Mouse (Mus musculus) heart, adult 2 months (tissue): Measurements from ENCODE around the gene Ccdc88b. TPM values are rescaled to one million over a fixed set of nuclear protein-coding genes. Genes with fewer than 3 reads are reported as not detected.

Experiments used
- DNase-seq, 2 experiments: peaks; one replicate each; pipeline ENCODE4 v3.0.0; 2021
- H3K27ac ChIP-seq: fragments of 200-600 bp; 2 replicates; pipeline ENCODE4 v1.8.1; 2022
- H3K27me3 ChIP-seq: fragments of 200-500 bp; 2 replicates; pipeline ENCODE4 v1.6.1; 2012; ENCODE audit warnings: mild to moderate bottlenecking, low read length, inconsistent platforms, mixed read lengths; ENCODE audit not compliant: control insufficient read depth, insufficient read depth
- H3K36me3 ChIP-seq: fragments of 200-500 bp; 2 replicates; pipeline ENCODE4 v1.6.1; 2012; ENCODE audit warnings: low read length, inconsistent platforms; ENCODE audit not compliant: control insufficient read depth, insufficient read depth
- H3K4me1 ChIP-seq: fragments of 200-500 bp; 2 replicates; pipeline ENCODE4 v1.6.1; 2011; ENCODE audit warnings: low read length; ENCODE audit not compliant: control insufficient read depth, insufficient read depth
- H3K4me3 ChIP-seq: fragments of 200-600 bp; 2 replicates; pipeline ENCODE4 v1.8.1; 2022
- H3K79me2 ChIP-seq: fragments of 200-500 bp; replicated peaks from 2 replicates; pipeline ENCODE4 v1.6.1; 2012; ENCODE audit warnings: mild to moderate bottlenecking, inconsistent platforms, low read length, moderate library complexity, mixed read lengths; ENCODE audit not compliant: control insufficient read depth, insufficient read depth
- H3K9ac ChIP-seq: fragments of 200-500 bp; 2 replicates; pipeline ENCODE4 v1.6.1; 2012; ENCODE audit warnings: low read depth, mild to moderate bottlenecking, control low read depth, inconsistent platforms, low read length, mixed read lengths
- CTCF ChIP-seq: fragments of 200-600 bp; IDR thresholded peaks from 2 replicates; pipeline ENCODE4 v1.8.1; 2022; ENCODE audit warnings: antibody characterized with exemption, mild to moderate bottlenecking, moderate library complexity
- EP300 ChIP-seq: fragments of 200-500 bp; IDR thresholded peaks from 2 replicates; pipeline ENCODE4 v1.6.1; 2011; ENCODE audit warnings: low read depth, low read length, control low read depth; ENCODE audit not compliant: insufficient read depth
- POLR2A ChIP-seq: fragments of 200-500 bp; IDR thresholded peaks from 2 replicates; pipeline ENCODE4 v1.6.1; 2011; ENCODE audit warnings: mild to moderate bottlenecking, low read depth, low read length, control low read depth; ENCODE audit not compliant: insufficient read depth
- WGBS: fragments of 180-500 bp; shearing (Covaris S2); methylation state at CpG from one replicate; pipeline ENCODE4 v1.1.7; 2018; 5-methylcytosine and 5-hydroxymethylcytosine counted together
- intact Hi-C: fragments of 180-260 bp; cut with DNase I; formaldehyde crosslinking; loops from one replicate; pipeline ENCODE4 v1.15.1; 2025
- polyA plus RNA-seq: library from polyadenylated mRNA; depleted of rRNA; stranded (reverse); fragments of >200 nt; gene quantifications from 2 replicates; pipeline ENCODE4 v1.2.3, GENCODE M21; 2012
- total RNA-seq, 2 experiments: library from RNA; stranded (reverse); gene quantifications; 2 replicates each; pipeline ENCODE4 v1.2.3; 2021

Ccdc88b gene
- total and polyA plus RNA-seq, 3 experiments = 0.86 to 1.8 (median 1.0) TPM

GRCm38 (mm10) chr19:6849506-6850068, 8.4 kb downstream of the Ccdc88b start:
- H3K27ac ChIP-seq = no peak overlapping the region
- no peaks in the 10 kb centered on the region for H3K36me3 ChIP-seq
- no peak overlapping the region for H3K9ac ChIP-seq
- no peak overlapping the region for H3K4me3 ChIP-seq
- H3K4me1 ChIP-seq = no peaks in the 10 kb centered on the region; the same call in 1 of the 2 replicates
- H3K79me2 ChIP-seq = no peaks in the 10 kb centered on the region
- no peak for TF ChIP-seq EP300
- no peak for TF ChIP-seq POLR2A
- TF ChIP-seq CTCF = no peak
- DNase-seq = no peak
- peaks cover 10% of the 10 kb centered on the region for H3K27me3 ChIP-seq
- 76% methylated on average over 23 of the region's 23 CpGs for WGBS
- intact Hi-C loops = no loop called here

GRCm38 (mm10) chr19:6847841-6848517, 10.0 kb downstream of the Ccdc88b start:
- no peak overlapping the region for H3K4me3 ChIP-seq
- no peaks in the 10 kb centered on the region for H3K79me2 ChIP-seq
- H3K27me3 ChIP-seq = peaks cover 10% of the 10 kb centered on the region
- H3K9ac ChIP-seq = peak overlapping the region; percentile 27; the same call in 1 of the 2 replicates
- H3K36me3 ChIP-seq = no peaks in the 10 kb centered on the region
- H3K4me1 ChIP-seq = no peaks in the 10 kb centered on the region; the same call in 1 of the 2 replicates
- DNase-seq = no peak
- no peak overlapping the region for H3K27ac ChIP-seq
- 7% methylated on average over 31 of the region's 31 CpGs for WGBS
- TF ChIP-seq CTCF (no peak), EP300 (no peak), POLR2A (no peak)
- intact Hi-C loops = no loop called here

- TF ChIP-seq EP300 = no peak
- TF ChIP-seq CTCF = no peak
- TF ChIP-seq POLR2A = no peak
- peaks cover 10% of the 10 kb centered on the region for H3K27me3 ChIP-seq
- intact Hi-C loops = no loop called here
- WGBS = 88% methylated on average over 4 of the region's 4 CpGs
- no peak overlapping the region for H3K4me3 ChIP-seq
- no peaks in the 10 kb centered on the region for H3K36me3 ChIP-seq
- peaks cover 3% of the 10 kb centered on the region for H3K4me1 ChIP-seq
- no peak for DNase-seq
- H3K79me2 ChIP-seq = no peaks in the 10 kb centered on the region
- H3K9ac ChIP-seq = no peak overlapping the region
- no peak overlapping the region for H3K27ac ChIP-seq
These were observed 12.0 kb downstream of the Ccdc88b start for GRCm38 (mm10) chr19:6846050-6846449.

- Histone ChIP-seq H3K27me3 (peaks cover 2% of the 10 kb centered on the region; the same call in 1 of the 2 replicates), H3K4me3 (no peak overlapping the region), H3K9ac (no peak overlapping the region), H3K27ac (no peak overlapping the region), H3K36me3 (no peaks in the 10 kb centered on the region), H3K4me1 (peaks cover 8% of the 10 kb centered on the region), H3K79me2 (no peaks in the 10 kb centered on the region)
- TF ChIP-seq CTCF = no peak
- TF ChIP-seq POLR2A = no peak
- no peak for TF ChIP-seq EP300
- WGBS = 81% methylated on average over 1 of the region's 1 CpGs
- intact Hi-C loops = no loop called here
- DNase-seq = no peak
These were observed 15.7 kb downstream of the Ccdc88b start for GRCm38 (mm10) chr19:6842353-6842752.

- H3K4me3 ChIP-seq = no peak overlapping the region
- H3K79me2 ChIP-seq = no peaks in the 10 kb centered on the region
- TF ChIP-seq POLR2A (no peak), EP300 (no peak)
- no peak for DNase-seq
- H3K4me1 ChIP-seq = peaks cover 8% of the 10 kb centered on the region
- 28% methylated on average over 3 of the region's 3 CpGs for WGBS
- H3K9ac ChIP-seq = no peak overlapping the region
- H3K27ac ChIP-seq = no peak overlapping the region
- H3K36me3 ChIP-seq = no peaks in the 10 kb centered on the region
- H3K27me3 ChIP-seq = no peaks in the 10 kb centered on the region
- intact Hi-C loops = no loop called here
These were observed 16.8 kb downstream of the Ccdc88b start for GRCm38 (mm10) chr19:6841292-6841597.

- H3K27ac ChIP-seq = peak within 1 kb of the TSS; percentile 79
- no peaks in the 10 kb centered on the region for H3K79me2 ChIP-seq
- H3K9ac ChIP-seq = peak within 1 kb of the TSS; percentile 94
- no peak for TF ChIP-seq EP300
- TF ChIP-seq POLR2A = peak; percentile 71
- peak; percentile 48 for TF ChIP-seq CTCF
- H3K27me3 ChIP-seq = no peaks in the 10 kb centered on the region
- peak; percentile 90 to 91 for DNase-seq
- WGBS = 3% methylated on average over 44 of the region's 44 CpGs
- H3K4me1 ChIP-seq = peaks cover 8% of the 10 kb centered on the region
- H3K36me3 ChIP-seq = no peaks in the 10 kb centered on the region
- intact Hi-C loops = no loop called here
- H3K4me3 ChIP-seq = peak within 1 kb of the TSS; percentile 70
These were observed 17.3 kb downstream of the Ccdc88b start, which contains the start of gene Rps6ka4 for GRCm38 (mm10) chr19:6840475-6841291. Gene Rps6ka4, minus strand, starts transcription at chr19:6840636.
